Mouse (Mus musculus) heart, embryonic 13.5 days (tissue): ENCODE measurements around the gene Nat8f3. TPM values are rescaled to one million over a fixed set of nuclear protein-coding genes. Genes with fewer than 3 reads are reported as not detected.
"Not testable (repeated sequence)": the region's sequence is repeated elsewhere in the genome, so short reads cannot be mapped to it uniquely, and the experiment has no call there.

Source experiments
- ATAC-seq: fragments of 200-750 bp; cut with Nextera tagmentation; 2 replicates; pipeline ENCODE4 v1.8.0; 2017; ENCODE audit warnings: moderate TSS enrichment; ENCODE audit not compliant: insufficient number of reproducible peaks, low FRiP score, low TSS enrichment; ENCODE audit errors: extremely low read depth
- H3K27ac ChIP-seq: fragments of 300-500 bp; sonication (generic); replicated peaks from 2 replicates; pipeline ENCODE4 v1.5.1; 2015; ENCODE audit warnings: moderate library complexity, mild to moderate bottlenecking, inconsistent platforms
- H3K27me3 ChIP-seq: fragments of 300-500 bp; sonication (generic); replicated peaks from 2 replicates; pipeline ENCODE4 v1.6.1; 2015; ENCODE audit warnings: mild to moderate bottlenecking, inconsistent platforms
- H3K36me3 ChIP-seq: fragments of 300-500 bp; sonication (generic); 2 replicates; pipeline ENCODE4 v1.6.1; 2015; ENCODE audit warnings: mild to moderate bottlenecking, inconsistent platforms
- H3K4me1 ChIP-seq: fragments of 300-500 bp; sonication (generic); 2 replicates; pipeline ENCODE4 v1.6.1; 2015; ENCODE audit warnings: inconsistent platforms
- H3K4me2 ChIP-seq: fragments of 300-500 bp; sonication (generic); 2 replicates; pipeline ENCODE4 v1.6.1; 2015; ENCODE audit warnings: inconsistent platforms, mild to moderate bottlenecking, moderate library complexity
- H3K4me3 ChIP-seq: fragments of 300-500 bp; sonication (generic); 2 replicates; pipeline ENCODE4 v1.5.1; 2015; ENCODE audit warnings: moderate library complexity, mild to moderate bottlenecking, inconsistent platforms
- H3K9ac ChIP-seq: fragments of 300-500 bp; sonication (generic); 2 replicates; pipeline ENCODE4 v1.6.1; 2015; ENCODE audit warnings: inconsistent platforms, mild to moderate bottlenecking, moderate library complexity
- H3K9me3 ChIP-seq: fragments of 300-500 bp; sonication (generic); 2 replicates; pipeline ENCODE4 v1.6.1; 2016; ENCODE audit warnings: inconsistent platforms
- WGBS: fragments of 180-500 bp; shearing (Covaris S2); methylation state at CpG from one replicate; pipeline ENCODE4 v1.1.7; 2015; ENCODE audit warnings: mixed read lengths; 5-methylcytosine and 5-hydroxymethylcytosine counted together
- microRNA-seq: library from miRNA; unstranded; fragments of <30 nt; microRNA quantifications from one replicate; pipeline ENCODE4, GENCODE M21; 2016
- polyA plus RNA-seq: library from polyadenylated mRNA; unstranded; fragments of >200 nt; fragmentation: Nextera tagmentation; extraction: Ambion mirVana; gene quantifications from 2 replicates; pipeline ENCODE4 v1.2.1, GENCODE M21; 2015

Nat8f3 gene
- polyA plus RNA-seq, 1 experiment from 2014 or later: 0.12 TPM

DNA sequence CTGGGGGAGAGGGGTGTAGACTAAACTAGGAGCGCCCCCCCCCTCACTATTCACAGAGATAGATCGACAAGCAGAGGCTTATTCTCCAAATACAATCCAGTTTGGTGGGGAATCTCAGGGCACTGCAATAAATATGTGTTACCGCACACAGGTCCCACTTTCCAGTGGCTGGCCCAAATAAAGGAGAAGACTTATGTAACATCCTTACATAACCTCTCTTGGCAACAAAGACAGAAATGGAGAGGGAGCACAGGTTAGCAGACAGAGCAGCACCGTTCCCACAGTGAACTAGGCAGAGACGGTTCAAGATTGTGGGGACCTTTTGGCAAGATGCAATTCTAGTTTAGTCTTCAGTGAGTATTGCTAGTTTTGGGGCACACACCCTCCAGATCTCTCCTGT, 56.3 kb downstream of the Nat8f3 start:
- not testable (repeated sequence) for H3K9me3 ChIP-seq, H3K27ac ChIP-seq, H3K27me3 ChIP-seq, H3K4me2 ChIP-seq, ATAC-seq, H3K4me1 ChIP-seq, H3K36me3 ChIP-seq, H3K4me3 ChIP-seq, H3K9ac ChIP-seq
- WGBS: 87% methylated on average over 5 of the region's 5 CpGs

DNA sequence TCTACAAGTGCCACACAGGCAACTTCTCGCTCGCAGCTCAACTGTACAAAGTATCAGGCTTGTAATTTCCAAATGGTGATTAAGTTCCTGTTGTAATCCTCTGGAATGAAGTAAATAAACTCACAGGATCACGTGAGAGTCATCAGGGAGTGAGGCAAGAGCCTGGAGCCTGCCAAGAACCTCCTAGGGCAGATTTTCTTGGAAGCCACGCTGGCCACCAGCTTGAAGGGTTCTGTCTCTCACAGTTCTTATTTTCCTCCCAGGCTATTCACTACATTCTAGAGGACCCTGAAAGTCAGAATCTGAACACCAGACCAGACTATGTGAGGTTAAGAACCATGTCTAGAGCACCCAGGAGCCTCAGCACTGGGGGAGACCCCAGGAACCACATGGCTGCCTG, 63.6 kb downstream of the Nat8f3 start:
- H3K9ac ChIP-seq, H3K27me3 ChIP-seq, H3K4me2 ChIP-seq, H3K9me3 ChIP-seq, H3K4me1 ChIP-seq, H3K27ac ChIP-seq, ATAC-seq, H3K36me3 ChIP-seq, H3K4me3 ChIP-seq: not testable (repeated sequence)
- 74% methylated on average over 2 of the region's 4 CpGs for WGBS

Small RNA genes lying within 50 kb of the gene (microRNA-seq; reads per million reads assigned to microRNA genes)
- not detected for gene Gm27317
- not detected for gene Mir6375

Other genes starting within 250 kb of the Nat8f3 start
- gene Alms1, start 178.2 kb downstream of the Nat8f3 start, polyA plus RNA-seq: 2.6 and 3.0 TPM in 2 replicates
- not detected in 2 replicates for gene Nat8f7, start 52.5 kb downstream of the Nat8f3 start, polyA plus RNA-seq
- 0.09 TPM in 1 of 2 replicates, not detected in the other for gene Nat8f6, start 55.2 kb upstream of the Nat8f3 start, polyA plus RNA-seq
- not detected in 2 replicates for gene Nat8f5, start 55.2 kb upstream of the Nat8f3 start, polyA plus RNA-seq
- not detected in 2 replicates for gene Nat8, start 66.3 kb upstream of the Nat8f3 start, polyA plus RNA-seq
- gene Nat8f2, start 103.4 kb upstream of the Nat8f3 start, polyA plus RNA-seq: not detected in 2 replicates
- gene Nat8f4, start 139.1 kb upstream of the Nat8f3 start, polyA plus RNA-seq: 2.2 TPM in 2 replicates
- gene Tprkb, start 146.1 kb upstream of the Nat8f3 start, polyA plus RNA-seq: 19.7 and 24.2 TPM in 2 replicates
- gene Nat8f1, start 149.9 kb upstream of the Nat8f3 start, polyA plus RNA-seq: 3.8 and 5.9 TPM in 2 replicates
- gene Dusp11, start 195.9 kb upstream of the Nat8f3 start, polyA plus RNA-seq: 34.1 and 36.7 TPM in 2 replicates